Mouse (Mus musculus) adrenal gland, postnatal 4 days (tissue): ENCODE measurements around the gene Olfr1342. TPM values are rescaled to one million over a fixed set of nuclear protein-coding genes. Genes with fewer than 3 reads are reported as not detected.

ENCODE experiments used
- DNase-seq, 2 experiments: peaks; one replicate each; pipeline ENCODE4 v3.0.0; 2021 to 2022; ENCODE audit warnings: low spot score in 2 of 2, mixed read lengths in 2 of 2
- long read RNA-seq, 2 experiments: library from polyadenylated mRNA; stranded (forward); transcript quantifications; one replicate each; pipeline ENCODE4 v2.0.0; 2021
- total RNA-seq, 2 experiments: library from RNA; stranded (reverse); gene quantifications; 2 replicates each; pipeline ENCODE4 v1.2.3; 2021

The Olfr1342 gene
- not detected for total RNA-seq
- long read RNA-seq, experiment 1, result 0 reads
- long read RNA-seq, experiment 2, result 0 reads

DNA sequence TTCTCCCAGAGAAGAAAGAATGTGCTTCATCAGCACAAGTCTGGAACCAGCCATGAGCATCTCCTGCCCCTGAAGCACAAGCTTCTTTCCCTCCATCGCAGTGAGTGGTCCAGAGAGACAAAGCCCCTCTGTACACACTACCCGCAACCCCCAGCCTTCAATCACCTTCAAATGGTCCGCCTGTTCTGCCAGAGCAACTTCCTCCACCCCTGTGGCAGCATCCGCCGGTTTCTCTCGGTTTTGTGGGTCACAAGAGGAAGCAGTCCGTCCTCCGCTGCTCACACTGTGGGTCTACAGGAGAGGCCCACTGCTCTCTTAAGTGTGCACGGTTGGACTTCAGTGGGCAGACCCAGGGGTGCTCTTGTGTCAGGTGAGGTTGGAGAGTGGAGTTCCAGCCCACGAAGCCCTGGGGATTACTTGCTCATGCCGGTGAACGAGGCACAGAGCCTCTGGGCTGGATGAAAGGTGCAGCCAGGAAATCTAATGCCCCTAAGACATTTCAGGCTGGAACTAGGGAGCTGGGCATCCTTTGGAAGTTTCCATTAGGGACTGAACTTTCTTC is at the start of gene Olfr1342:
Gene Olfr1342 (minus strand): TSS at position 345 of the 562 bp plus-strand sequence.
- DNase-seq, result no peak

DNA sequence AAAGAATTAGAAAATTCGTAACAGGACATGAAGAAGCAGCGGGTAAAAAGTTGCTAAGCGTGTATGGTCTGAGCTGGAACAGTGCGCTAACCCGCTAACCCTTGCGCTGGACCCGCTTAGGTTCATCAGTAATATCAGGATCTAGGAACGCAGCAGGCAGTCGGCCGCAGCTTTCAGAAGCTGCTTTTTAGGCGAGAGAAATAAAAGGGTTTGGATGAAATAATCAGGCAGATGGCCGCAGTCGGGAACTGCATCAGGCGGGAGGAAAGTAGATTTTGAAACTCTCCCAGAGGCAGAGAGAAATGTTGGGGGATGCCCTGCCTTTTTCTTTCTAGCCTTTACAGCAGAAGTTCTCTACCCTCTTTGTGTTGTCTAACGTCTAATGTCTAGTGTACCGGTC is 49.3 kb upstream of the Olfr1342 start:
- no peak for DNase-seq

DNA sequence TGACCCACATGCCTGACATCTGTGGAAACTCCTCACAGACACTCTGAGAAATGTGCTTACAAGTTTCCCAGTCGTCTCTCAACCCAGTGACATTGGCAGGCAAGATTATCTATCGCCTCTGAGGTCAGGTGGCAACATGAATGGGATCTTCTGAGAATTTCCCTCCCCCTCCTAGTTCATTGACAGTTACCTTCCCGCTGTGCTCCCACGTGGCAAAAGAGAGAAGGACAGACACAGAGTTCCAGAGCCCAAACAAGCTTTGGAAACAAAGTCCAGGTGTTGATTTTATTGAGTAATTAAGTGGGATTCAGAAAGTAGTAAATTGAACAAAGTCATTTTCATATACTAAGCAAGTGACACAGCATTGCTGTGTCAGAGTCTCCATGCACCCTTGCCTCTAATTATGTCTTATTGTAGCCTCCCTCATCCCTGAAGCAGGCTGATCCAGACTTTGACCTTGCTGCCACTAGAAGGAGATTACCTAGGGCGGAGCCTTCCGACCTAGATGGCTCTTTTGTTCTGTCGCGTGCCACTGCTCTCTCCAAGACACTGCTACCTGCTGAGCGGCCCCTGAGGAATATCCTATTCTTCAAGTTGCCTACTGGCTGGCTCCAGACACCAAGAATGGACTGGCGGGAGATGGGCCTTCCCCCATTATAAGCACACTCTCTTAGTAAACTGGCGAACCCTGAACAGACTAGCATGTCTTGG is 48.6 kb upstream of the Olfr1342 start:
- no peak for DNase-seq

DNA sequence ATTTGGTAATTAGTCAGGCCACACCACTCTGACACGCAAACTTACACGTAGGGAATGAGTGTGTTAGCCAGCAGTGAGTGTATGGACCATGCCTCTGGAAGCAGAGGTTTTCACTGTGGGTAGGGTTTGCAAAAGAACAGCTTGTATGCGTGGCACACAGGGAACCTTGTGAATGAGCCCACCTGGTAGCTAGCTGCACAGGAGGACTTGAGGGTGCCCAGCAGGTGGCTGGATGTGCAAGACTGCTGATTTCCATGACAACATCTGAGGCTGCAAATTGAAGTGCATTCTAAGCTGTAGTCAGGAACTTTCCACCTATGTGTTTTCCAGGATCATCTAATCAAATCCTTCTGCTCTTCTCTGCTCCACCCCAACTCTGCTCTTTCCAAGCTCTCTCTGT is 47.0 kb upstream of the Olfr1342 start:
- DNase-seq, result no peak

DNA sequence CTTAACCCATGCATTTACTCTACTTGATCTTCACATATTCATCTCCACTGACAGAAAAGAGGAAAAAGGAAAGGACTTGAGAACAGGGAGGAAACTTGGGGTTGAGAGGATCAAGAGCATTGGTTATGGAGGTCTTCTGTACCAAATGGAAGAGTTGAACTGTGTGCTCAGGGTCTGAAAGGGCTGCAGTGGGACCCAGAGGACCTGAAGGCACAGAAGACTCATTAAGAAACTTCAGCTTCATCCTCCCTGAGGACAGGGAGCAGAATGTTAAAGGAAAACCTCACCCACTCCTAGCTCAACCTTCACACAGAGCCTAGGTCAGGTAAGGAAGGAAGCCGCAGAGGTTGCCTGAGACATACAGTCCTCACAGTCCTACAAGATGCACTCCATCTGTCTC is 39.3 kb upstream of the Olfr1342 start, which contains the start of gene Olfr1339:
Gene Olfr1339 (plus strand): TSS at position 301 of the 400 bp plus-strand sequence.
- no peak for DNase-seq

DNA sequence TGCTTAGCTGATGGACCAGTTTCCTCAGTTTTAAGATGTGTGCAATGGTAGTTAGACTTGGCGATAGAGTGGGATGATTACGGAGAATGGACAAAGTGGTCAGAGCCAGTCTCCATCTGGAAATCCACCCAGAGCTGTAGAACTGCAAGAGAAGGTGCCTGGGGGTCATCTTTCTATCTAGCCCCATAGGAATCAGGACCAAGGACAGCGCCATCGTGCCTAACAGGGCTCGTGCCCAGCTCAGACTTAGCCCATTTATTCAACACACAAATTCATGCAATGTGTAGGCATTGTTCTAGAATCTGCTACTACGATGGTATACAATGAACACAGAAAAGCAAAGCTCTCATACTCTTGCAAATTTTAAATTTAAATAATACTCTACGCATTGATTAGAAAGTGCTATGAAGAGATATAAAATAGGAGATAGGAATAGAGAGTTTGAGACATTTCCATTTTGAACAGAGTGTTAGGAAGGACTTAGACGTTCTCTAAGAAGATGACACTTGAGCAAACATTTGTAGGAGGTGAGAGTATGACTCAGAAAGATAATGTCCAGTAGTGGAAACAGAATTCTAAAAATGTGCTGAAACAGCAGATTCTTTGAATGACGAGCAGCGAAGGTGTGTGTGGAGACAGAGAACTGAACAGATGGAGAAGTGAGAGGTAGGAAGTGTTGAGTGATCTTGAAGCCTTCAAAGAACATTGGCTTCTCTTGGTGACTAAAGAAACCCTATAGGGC is 29.4 kb upstream of the Olfr1342 start:
- DNase-seq, result no peak

DNA sequence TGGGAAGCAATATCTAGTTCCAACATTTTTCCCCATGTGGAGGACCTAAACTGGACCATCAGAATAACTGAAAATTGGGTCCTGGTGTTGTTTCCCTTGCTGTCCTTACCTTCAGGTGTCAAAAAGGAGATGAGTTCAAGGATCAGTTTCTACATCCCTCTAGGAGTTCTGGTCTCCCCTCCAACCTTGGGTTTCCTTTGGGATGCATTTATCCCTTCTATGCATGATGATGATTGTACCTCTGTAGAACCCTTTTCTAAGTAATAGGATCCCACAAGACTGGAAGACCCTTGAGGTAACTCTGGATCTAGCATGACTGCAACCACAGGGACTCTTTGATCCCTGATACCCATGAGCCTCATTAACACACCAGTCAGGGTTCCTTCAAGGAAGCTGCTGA is 27.3 kb upstream of the Olfr1342 start, which contains the start of gene Olfr1340:
Gene Olfr1340 (plus strand): TSS at position 301 of the 400 bp plus-strand sequence.
- no peak for DNase-seq

DNA sequence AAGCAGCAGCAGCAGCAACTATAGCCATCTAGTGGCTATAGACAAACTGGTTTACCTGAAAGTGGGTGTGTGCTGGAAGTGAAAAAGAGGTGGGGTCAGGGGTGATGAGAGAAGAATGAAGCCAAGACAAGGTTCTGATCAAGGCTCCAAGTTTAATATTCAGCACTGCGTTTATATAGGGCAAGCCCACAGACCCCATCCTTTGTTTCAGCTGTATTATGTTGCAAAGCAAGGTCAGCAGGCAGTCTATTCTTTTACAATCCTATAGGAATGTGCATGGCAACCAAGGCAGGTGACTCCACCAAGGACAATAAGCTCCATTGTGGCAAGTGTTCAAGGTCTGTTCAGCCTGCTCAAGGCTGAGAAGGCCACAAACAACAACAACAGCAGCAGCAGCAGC is 19.1 kb upstream of the Olfr1342 start:
- no peak for DNase-seq

DNA sequence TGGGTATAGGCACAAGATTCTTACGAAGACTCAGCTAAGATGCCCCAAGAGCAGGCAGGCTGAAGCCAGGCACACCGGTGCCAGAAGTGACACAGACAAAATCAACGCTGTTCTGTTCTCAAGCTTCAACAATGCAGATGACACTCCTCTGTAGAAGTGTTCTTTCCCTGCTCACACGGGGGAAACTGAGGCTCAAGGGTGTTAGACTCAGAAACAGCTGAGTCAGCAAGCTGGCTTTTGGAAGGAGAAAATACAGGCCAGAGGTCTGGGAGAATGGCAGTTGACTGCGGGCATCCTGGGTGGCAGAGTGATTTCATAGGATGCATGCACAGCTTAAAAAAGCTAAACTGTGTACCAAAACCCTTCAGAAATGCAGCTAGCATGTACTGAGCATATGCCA is 15.5 kb upstream of the Olfr1342 start:
- DNase-seq, result no peak

DNA sequence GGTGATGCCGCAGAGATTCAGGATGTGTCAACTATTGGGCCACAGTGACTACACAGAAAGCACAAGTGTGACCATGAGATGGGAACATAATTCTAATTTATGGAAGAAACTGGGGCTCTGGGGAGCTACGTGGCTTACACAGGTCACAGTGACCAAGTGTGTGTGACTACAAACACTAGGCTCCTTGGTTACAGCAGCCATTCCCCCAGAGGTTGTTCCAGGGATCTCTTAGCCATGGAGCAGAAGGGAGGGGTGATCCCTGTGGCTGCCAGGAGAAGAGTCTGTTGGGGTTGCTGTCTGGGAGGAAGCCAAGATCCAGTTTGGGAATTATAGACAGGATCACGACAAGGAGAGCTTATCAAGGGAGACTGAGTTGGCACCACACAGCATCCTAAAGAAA is 10.7 kb upstream of the Olfr1342 start, which contains the start of gene Olfr1341:
Gene Olfr1341 (plus strand): TSS at position 301 of the 400 bp plus-strand sequence.
- no peak for DNase-seq

DNA sequence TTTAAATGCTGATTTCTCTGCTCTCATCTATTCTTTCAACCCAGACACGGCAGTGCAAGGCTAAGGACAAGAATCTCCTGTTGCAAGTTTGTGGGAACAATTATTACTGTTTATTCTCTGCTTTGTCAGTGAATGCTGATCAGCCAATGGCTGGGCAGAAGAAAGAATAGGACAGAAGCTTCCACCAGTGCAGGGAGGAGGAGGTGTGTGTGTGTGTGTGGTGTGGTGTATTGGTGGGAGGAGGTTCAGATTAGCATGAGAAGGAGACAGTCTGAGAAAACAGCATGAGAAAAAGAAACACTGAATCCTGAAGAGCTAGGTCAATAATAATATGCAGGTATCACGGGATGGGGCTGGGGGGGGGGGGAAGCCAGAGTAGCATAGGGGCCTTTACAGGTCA is 1.3 kb upstream of the Olfr1342 start:
- DNase-seq, result no peak

DNA sequence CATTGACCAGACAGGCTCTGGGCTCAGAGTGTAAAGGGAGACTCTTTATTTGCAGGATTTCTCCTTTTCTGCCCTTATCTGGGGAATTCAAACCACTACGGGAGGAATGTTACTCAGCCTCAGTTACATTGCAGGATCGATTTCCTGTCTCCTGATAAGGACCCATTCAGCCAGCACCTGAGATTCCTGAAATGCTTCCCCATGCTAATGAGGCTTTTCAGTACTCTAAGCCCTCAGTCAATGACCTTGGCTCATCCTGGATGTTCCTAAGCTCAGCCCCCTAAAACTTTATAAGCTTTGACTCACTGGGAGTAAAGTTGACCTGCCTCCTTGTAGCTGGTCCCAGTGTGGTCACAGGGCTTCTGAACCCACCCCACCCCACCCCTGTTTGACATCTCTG is 5.5 kb downstream of the Olfr1342 start:
- DNase-seq, result no peak

DNA sequence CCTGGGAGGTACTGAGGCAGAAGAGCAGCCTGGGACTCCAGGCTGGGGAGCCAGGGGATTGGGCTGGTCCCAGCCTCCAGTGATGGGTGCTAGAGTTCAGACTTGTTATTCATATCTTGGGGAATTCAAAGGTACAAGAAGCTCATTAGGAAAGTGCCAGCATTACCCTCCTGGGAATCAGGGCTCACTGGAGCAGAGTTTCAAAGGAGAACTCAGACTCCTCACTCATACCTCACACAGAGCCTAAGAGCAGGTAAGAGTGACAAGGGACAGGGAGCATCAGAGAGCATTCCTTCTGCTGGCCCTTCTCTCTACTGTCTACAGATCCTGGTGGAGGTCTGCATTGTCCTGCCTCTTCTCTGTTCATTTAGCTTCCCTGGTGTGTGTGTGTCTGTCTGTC is 33.9 kb downstream of the Olfr1342 start, which contains the start of gene Olfr62:
Gene Olfr62 (plus strand): TSS at position 301 of the 400 bp plus-strand sequence.
- DNase-seq, result no peak

DNA sequence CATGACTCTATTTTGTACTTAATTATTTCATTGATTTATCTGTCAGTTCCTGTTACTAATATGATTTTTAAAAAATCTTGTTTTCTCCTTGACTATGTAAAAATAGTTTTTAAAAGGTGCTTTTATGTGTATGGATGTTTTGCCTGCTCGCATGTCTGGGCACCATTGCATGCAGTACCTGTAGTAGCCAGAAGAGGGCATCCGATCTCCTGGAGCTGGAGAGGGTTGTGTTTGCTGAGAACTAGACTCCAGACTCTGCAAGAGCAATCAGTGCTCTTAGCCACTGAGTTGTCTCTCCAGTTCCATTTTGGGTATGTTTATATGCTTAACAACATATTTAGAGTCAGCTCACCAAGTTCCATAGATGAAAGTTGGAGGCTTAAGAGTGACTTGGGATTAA is 47.3 kb downstream of the Olfr1342 start:
- no peak for DNase-seq

DNA sequence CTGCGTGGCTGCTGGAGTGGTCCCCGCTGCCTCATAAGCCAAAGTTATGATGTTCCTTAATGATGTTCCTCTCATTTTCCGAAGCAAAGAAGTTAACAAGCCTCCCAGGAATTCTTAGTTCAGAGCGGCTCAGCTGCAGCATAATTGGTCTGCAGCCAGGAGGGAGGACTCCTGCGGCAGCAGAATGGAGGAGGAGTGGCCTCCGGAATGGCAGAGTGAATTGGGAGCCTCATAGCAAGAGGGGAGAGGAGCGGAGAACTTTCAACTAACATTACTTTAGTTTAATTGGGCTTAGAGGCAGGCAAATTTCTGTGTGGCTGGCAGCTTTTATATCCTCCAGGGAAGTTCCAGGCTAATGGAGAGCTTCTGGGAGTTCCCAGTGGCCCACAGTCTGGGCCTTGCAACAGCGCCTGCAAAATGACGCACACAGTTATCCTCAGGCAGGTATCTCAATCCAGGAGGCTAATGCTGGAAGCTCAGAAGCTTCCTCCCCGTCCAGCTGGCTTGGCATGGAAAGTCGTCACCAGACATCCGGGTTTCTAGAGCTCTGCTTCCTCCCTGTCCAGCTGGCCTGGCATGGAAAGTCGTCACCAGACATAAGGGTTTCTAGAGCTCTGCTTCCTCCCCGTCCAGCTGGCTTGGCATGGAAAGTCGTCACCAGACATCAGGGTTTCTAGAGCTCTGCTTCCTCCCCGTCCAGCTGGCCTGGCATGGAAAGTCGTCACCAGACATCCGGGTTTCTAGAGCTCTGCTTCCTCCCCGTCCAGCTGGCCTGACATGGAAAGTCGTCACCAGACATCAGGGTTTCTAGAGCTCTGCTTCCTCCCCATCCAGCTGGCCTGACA is 50.0 kb downstream of the Olfr1342 start:
- no peak for DNase-seq

Other genes starting within 250 kb of the Olfr1342 start
- gene Mpl, start 235.2 kb downstream of the Olfr1342 start, total RNA-seq, result under 1 TPM; 0.17 to 0.54 TPM
- 10 to 100 TPM; 55.6 to 56.8 TPM for gene Tie1, start 202.7 kb downstream of the Olfr1342 start, total RNA-seq
- gene 2610528J11Rik, start 165.8 kb downstream of the Olfr1342 start, total RNA-seq, result 1 to 10 TPM; 1.1 to 5.1 TPM
- gene Tmem125, start 148.7 kb downstream of the Olfr1342 start, total RNA-seq, result 1 to 10 TPM; 1.2 to 1.9 TPM
- gene Cfap57, start 72.0 kb downstream of the Olfr1342 start, total RNA-seq, result under 1 TPM; 0.08 to 0.11 TPM
- gene Ebna1bp2, start 72.0 kb downstream of the Olfr1342 start, total RNA-seq, result 10 to 100 TPM; 72.5 to 84.1 TPM
- gene Olfr62, start 33.8 kb downstream of the Olfr1342 start, total RNA-seq, result not detected
- gene Olfr1341, start 10.8 kb upstream of the Olfr1342 start, total RNA-seq, result not detected
- not detected for gene Olfr1340, start 27.4 kb upstream of the Olfr1342 start, total RNA-seq
- gene Olfr1339, start 39.4 kb upstream of the Olfr1342 start, total RNA-seq, result not detected
- not detected for gene Olfr1338, start 66.0 kb upstream of the Olfr1342 start, total RNA-seq
- not detected for gene Olfr1337, start 89.8 kb upstream of the Olfr1342 start, total RNA-seq
- gene Olfr1335, start 117.2 kb upstream of the Olfr1342 start, total RNA-seq, result not detected
- not detected for gene Olfr1333, start 143.5 kb upstream of the Olfr1342 start, total RNA-seq
- gene Olfr1331, start 171.9 kb upstream of the Olfr1342 start, total RNA-seq, result not detected
- not detected for gene Olfr1330, start 195.8 kb upstream of the Olfr1342 start, total RNA-seq
- not detected for gene Olfr1329, start 224.7 kb upstream of the Olfr1342 start, total RNA-seq
- gene Olfr1328, start 245.9 kb upstream of the Olfr1342 start, total RNA-seq, result not detected